Mouse (Mus musculus): ENCODE measurements around the gene Itga4.

DNA sequence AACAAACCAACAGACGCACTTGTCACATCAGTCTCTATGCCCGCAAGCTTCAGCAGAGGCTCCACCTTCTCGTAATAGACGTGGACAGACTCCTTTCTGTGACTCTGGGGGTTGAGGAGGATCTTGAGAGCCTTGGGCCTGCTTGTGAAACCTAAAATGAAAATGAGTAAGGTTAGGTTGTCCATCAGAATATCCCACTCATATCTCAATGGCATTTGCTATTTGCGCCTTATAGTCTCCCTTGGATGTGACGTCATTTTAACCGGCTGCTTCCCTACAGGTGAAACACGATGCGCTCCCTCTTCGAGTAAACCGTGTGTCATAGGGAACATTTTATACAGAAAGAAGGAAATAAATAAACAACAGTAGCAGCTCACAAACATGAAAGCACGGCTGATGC is 113.4 kb downstream of the Itga4 start:
- TF ChIP-seq POLR2A (IDR thresholded peaks at IDR 0.05; ENCODE audit: insufficient read depth, low read depth, low read length) (no peak), CTCF (IDR thresholded peaks at IDR 0.05; ENCODE audit: insufficient read depth, low read depth, low read length) (no peak)
